Mouse (Mus musculus): Measurements from ENCODE around the gene Rps15a. TPM values are rescaled to one million over a fixed set of nuclear protein-coding genes. Genes with fewer than 3 reads are reported as not detected.

Gene Rps15a
- total and polyA plus RNA-seq, 3 experiments, result 517 to 865 (median 581) TPM

DNA sequence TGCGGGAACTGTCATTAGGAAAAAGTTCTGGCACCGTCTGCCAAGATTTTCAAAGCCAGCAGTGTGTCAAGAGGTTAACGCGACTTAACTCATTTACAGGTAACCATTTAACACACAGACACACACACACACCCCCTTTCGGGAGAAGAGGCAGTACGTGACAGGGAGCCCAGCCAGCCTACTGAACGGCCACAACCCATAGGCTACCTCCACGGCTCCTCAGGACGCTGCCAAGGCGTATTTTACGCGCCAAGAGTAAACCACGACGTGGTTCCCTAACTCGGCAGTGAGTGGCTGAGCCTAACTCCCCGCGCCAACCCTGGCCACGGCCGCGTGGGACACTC, 483 bp downstream of the Rps15a start:
- intact Hi-C loops (cut with DNase I), result loop anchor here (10.0 kb wide), 2 partner anchors 419 to 599 kb away; partner anchors contain the start of genes Ccp110 and Coq7
- peaks cover 42% of the 10 kb centered on the region for H3K36me3 ChIP-seq (ENCODE audit: control insufficient read depth, insufficient read depth, low read length)
- H3K4me1 ChIP-seq (ENCODE audit: control insufficient read depth, insufficient read depth, low read length), result peaks cover 7% of the 10 kb centered on the region
- under 1% methylated on average over 20 of the region's 20 CpGs for WGBS
- H3K79me2 ChIP-seq (replicated peaks; ENCODE audit: control insufficient read depth, insufficient read depth, low read length), result peaks cover 2% of the 10 kb centered on the region; the same call in 1 of the 2 replicates
- DNase-seq, result no peak
- TF ChIP-seq CTCF (IDR thresholded peaks at IDR 0.05), result no peak
- no peak for TF ChIP-seq POLR2A (IDR thresholded peaks at IDR 0.05; ENCODE audit: insufficient read depth, low read depth, low read length)
- TF ChIP-seq EP300 (IDR thresholded peaks at IDR 0.05; ENCODE audit: insufficient read depth, low read depth, low read length), result no peak
- H3K27me3 ChIP-seq (ENCODE audit: control insufficient read depth, insufficient read depth, low read length), result no peaks in the 10 kb centered on the region
- H3K4me3 ChIP-seq, result peak overlapping the region; percentile 79
- H3K9ac ChIP-seq (ENCODE audit: low read depth, low read length), result peak overlapping the region; percentile 87
- H3K27ac ChIP-seq, result peak overlapping the region; percentile 79

DNA sequence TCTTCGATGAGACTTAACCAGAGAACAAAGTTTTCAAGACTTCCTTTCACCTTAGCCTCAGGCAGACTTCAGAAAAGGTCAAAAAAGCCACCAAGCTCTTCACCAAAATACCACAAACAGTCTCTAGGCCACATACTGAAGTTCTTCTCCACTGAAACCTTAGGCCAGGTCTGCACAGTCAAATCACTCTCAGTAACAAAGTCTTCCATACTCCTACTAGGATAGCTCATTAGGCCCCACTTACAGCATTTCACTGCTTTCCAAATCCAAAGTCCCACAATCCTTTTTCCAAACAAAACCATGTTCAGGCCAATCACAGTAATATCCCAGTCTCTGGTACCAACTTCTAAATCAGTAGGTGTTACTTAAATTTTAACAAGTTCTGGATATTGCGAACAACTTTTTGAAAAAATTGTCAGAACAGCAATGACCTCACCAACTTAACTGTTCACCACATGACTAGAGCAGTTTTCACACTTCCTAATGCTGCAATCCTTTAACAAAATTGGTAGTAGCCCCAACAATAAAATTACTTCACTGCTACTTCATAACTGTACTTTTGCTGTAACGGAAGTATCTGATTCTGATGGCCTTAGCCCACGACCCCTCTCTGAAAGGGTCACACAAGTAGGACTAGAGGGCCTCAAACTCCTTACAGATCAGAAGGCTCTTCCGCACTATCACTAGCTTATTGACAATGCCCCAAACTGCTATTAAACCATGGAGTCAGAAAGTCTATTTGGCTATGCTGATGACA, 2.3 kb downstream of the Rps15a start:
- Histone ChIP-seq H3K9ac (ENCODE audit: low read depth, low read length) (no peak overlapping the region), H3K79me2 (replicated peaks; ENCODE audit: control insufficient read depth, insufficient read depth, low read length) (peaks cover 5% of the 10 kb centered on the region; the same call in 1 of the 2 replicates), H3K4me3 (no peak overlapping the region), H3K4me1 (ENCODE audit: control insufficient read depth, insufficient read depth, low read length) (peaks cover 7% of the 10 kb centered on the region), H3K27me3 (ENCODE audit: control insufficient read depth, insufficient read depth, low read length) (no peaks in the 10 kb centered on the region), H3K27ac (no peak overlapping the region), H3K36me3 (ENCODE audit: control insufficient read depth, insufficient read depth, low read length) (peaks cover 55% of the 10 kb centered on the region)
- WGBS, result 53% methylated on average over 5 of the region's 5 CpGs
- intact Hi-C loops (cut with DNase I), result loop anchor here (10.0 kb wide), 2 partner anchors 421 to 601 kb away; partner anchors contain the start of genes Ccp110 and Coq7
- DNase-seq, result no peak
- TF ChIP-seq CTCF (IDR thresholded peaks at IDR 0.05) (no peak), POLR2A (IDR thresholded peaks at IDR 0.05; ENCODE audit: insufficient read depth, low read depth, low read length) (no peak), EP300 (IDR thresholded peaks at IDR 0.05; ENCODE audit: insufficient read depth, low read depth, low read length) (no peak)

DNA sequence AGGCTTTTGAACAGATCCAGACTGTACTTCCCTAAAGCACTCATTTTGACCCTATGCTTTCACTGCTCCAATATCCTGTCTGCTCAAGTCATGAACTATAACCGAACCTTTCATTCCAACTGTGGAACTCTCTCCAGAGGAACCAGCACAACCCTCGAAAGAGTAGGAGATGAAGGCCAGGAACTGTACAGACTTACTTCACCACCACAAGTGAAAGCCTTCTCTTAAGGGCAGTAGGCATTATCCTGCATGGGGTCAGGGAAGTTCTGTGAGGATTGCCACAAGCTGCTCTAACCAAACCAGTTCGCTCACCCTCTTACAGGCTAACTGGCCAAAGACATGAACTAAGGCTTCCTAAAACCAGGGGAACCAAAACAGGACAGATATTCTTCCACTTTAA, 4.9 kb downstream of the Rps15a start:
- no peak for DNase-seq
- H3K36me3 ChIP-seq (ENCODE audit: control insufficient read depth, insufficient read depth, low read length), result peaks cover 73% of the 10 kb centered on the region
- 41% methylated on average over 3 of the region's 3 CpGs for WGBS
- no peak overlapping the region for H3K9ac ChIP-seq (ENCODE audit: low read depth, low read length)
- intact Hi-C loops (cut with DNase I), result loop anchor here (10.0 kb wide), 2 partner anchors 424 to 604 kb away; partner anchors contain the start of genes Ccp110 and Coq7
- no peak overlapping the region for H3K4me3 ChIP-seq
- no peaks in the 10 kb centered on the region for H3K27me3 ChIP-seq (ENCODE audit: control insufficient read depth, insufficient read depth, low read length)
- peaks cover 5% of the 10 kb centered on the region for H3K79me2 ChIP-seq (replicated peaks; ENCODE audit: control insufficient read depth, insufficient read depth, low read length)
- H3K27ac ChIP-seq, result no peak overlapping the region
- H3K4me1 ChIP-seq (ENCODE audit: control insufficient read depth, insufficient read depth, low read length), result peaks cover 7% of the 10 kb centered on the region
- TF ChIP-seq EP300 (IDR thresholded peaks at IDR 0.05; ENCODE audit: insufficient read depth, low read depth, low read length) (no peak), POLR2A (IDR thresholded peaks at IDR 0.05; ENCODE audit: insufficient read depth, low read depth, low read length) (no peak), CTCF (IDR thresholded peaks at IDR 0.05) (no peak)

DNA sequence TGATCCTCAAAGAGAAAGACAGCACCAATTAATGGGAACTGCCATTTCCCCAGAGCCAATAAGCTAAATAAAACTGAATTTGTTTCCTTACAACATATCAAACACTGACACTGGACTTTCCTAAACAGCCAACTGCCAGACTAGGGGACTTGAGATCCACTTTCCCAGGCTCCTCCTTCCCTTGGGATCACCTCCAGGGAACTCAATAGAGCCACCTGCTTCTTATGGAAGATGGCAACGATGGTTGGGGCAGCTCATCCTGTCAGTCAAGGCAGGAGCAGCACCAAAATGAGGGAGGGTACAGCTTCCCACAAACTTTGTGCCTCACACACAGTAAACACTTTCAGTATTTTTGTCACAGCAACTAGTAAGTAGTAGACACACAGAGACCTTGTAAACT, 8.3 kb downstream of the Rps15a start:
- no peaks in the 10 kb centered on the region for H3K27me3 ChIP-seq (ENCODE audit: control insufficient read depth, insufficient read depth, low read length)
- intact Hi-C loops (cut with DNase I), result loop anchor here (10.0 kb wide), 2 partner anchors 723 to 803 kb away; partner anchors contain the start of gene Xylt1
- peaks cover 57% of the 10 kb centered on the region for H3K36me3 ChIP-seq (ENCODE audit: control insufficient read depth, insufficient read depth, low read length)
- no peak for DNase-seq
- no peak overlapping the region for H3K4me3 ChIP-seq
- H3K9ac ChIP-seq (ENCODE audit: low read depth, low read length), result no peak overlapping the region
- H3K27ac ChIP-seq, result no peak overlapping the region
- H3K79me2 ChIP-seq (replicated peaks; ENCODE audit: control insufficient read depth, insufficient read depth, low read length), result peaks cover 3% of the 10 kb centered on the region
- 34% methylated on average over 1 of the region's 1 CpGs for WGBS
- no peak for TF ChIP-seq POLR2A (IDR thresholded peaks at IDR 0.05; ENCODE audit: insufficient read depth, low read depth, low read length)
- peaks cover 4% of the 10 kb centered on the region for H3K4me1 ChIP-seq (ENCODE audit: control insufficient read depth, insufficient read depth, low read length)

DNA sequence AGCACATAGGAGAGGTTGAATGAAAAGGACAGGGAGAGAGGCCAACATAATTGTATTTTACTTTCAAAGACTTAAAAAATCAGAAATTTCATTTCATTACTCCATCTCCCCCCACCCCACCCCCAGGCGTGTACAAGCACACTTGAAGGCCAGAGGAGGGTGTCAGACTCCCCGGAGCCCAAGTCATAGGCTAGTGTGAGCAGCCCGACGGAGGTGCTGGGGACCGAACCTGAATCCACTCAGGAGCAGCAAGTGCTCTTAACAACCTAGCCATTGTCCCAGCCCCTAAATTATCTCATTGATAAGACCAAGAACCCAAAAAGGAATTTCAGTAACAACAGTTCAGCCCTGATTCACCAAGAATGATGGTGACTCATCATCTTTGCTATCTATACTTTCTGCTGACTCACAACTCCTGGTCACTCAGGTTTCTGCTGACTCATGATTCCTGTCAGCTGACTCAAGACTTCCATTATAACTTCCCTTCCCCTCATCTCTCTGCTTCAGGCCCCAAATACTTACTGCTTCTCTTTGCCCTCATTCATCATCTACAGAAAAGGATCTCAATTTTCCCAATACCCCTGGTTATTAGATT, 11.4 kb downstream of the Rps15a start:
- DNase-seq, result no peak
- no peak overlapping the region for H3K9ac ChIP-seq (ENCODE audit: low read depth, low read length)
- no peak for TF ChIP-seq CTCF (IDR thresholded peaks at IDR 0.05)
- TF ChIP-seq EP300 (IDR thresholded peaks at IDR 0.05; ENCODE audit: insufficient read depth, low read depth, low read length), result no peak
- no peak for TF ChIP-seq POLR2A (IDR thresholded peaks at IDR 0.05; ENCODE audit: insufficient read depth, low read depth, low read length)
- peaks cover 1% of the 10 kb centered on the region; the same call in 1 of the 2 replicates for H3K79me2 ChIP-seq (replicated peaks; ENCODE audit: control insufficient read depth, insufficient read depth, low read length)
- no peak overlapping the region for H3K27ac ChIP-seq
- H3K27me3 ChIP-seq (ENCODE audit: control insufficient read depth, insufficient read depth, low read length), result no peaks in the 10 kb centered on the region
- H3K4me1 ChIP-seq (ENCODE audit: control insufficient read depth, insufficient read depth, low read length), result peaks cover 2% of the 10 kb centered on the region
- intact Hi-C loops (cut with DNase I), result loop anchor here (5.0 to 10.0 kb wide), 4 partner anchors 222 to 1457 kb away; partner anchors contain the start of gene Xylt1
- WGBS, result 79% methylated on average over 5 of the region's 5 CpGs
- peaks cover 30% of the 10 kb centered on the region for H3K36me3 ChIP-seq (ENCODE audit: control insufficient read depth, insufficient read depth, low read length)
- H3K4me3 ChIP-seq, result no peak overlapping the region
